Mouse (Mus musculus) midbrain, postnatal 0 days (tissue): ENCODE results near the gene Zfp740. TPM values are rescaled to one million over a fixed set of nuclear protein-coding genes. Genes with fewer than 3 reads are reported as not detected.
A peak's percentile ranks its signal among the peaks of the same experiment; 100 is the strongest.

Experiments used
- ATAC-seq: fragments of 200-750 bp; cut with Nextera tagmentation; 2 replicates; pipeline ENCODE4 v1.8.0; 2017; ENCODE audit warnings: moderate number of reproducible peaks, mild to moderate bottlenecking, moderate TSS enrichment, moderate library complexity; ENCODE audit not compliant: low FRiP score
- DNase-seq: peaks from one replicate; pipeline ENCODE4 v3.0.0-alpha.2; 2015; ENCODE audit warnings: low spot score
- H3K27ac ChIP-seq: fragments of 300-500 bp; sonication (generic); 2 replicates; pipeline ENCODE4 v1.5.1; 2014; ENCODE audit warnings: low read depth, mild to moderate bottlenecking, low read length, mixed read lengths
- H3K27me3 ChIP-seq: fragments of 300-500 bp; sonication (generic); 2 replicates; pipeline ENCODE4 v1.6.1; 2014; ENCODE audit warnings: low read length, control low read depth, mixed read lengths; ENCODE audit not compliant: insufficient read depth
- H3K36me3 ChIP-seq: fragments of 300-500 bp; sonication (generic); 2 replicates; pipeline ENCODE4 v1.6.1; 2014; ENCODE audit warnings: low read length, control low read depth, mixed read lengths; ENCODE audit not compliant: insufficient read depth
- H3K4me1 ChIP-seq: fragments of 300-500 bp; sonication (generic); 2 replicates; pipeline ENCODE4 v1.6.1; 2014; ENCODE audit warnings: mild to moderate bottlenecking, control low read depth, antibody characterized with exemption, low read length, mixed read lengths; ENCODE audit not compliant: insufficient read depth
- H3K4me2 ChIP-seq: fragments of 300-500 bp; sonication (generic); 2 replicates; pipeline ENCODE4 v1.6.1; 2014; ENCODE audit warnings: low read depth, mild to moderate bottlenecking, low read length, mixed read lengths; ENCODE audit not compliant: poor library complexity, severe bottlenecking
- H3K4me3 ChIP-seq: fragments of 300-500 bp; sonication (generic); 2 replicates; pipeline ENCODE4 v1.5.1; 2014; ENCODE audit warnings: low read depth, mild to moderate bottlenecking, low read length, moderate library complexity
- H3K9ac ChIP-seq: fragments of 300-500 bp; sonication (generic); replicated peaks from 2 replicates; pipeline ENCODE4 v1.6.1; 2014; ENCODE audit warnings: mild to moderate bottlenecking, low read length, moderate library complexity, mixed read lengths; ENCODE audit not compliant: poor library complexity, severe bottlenecking
- H3K9me3 ChIP-seq: fragments of 300-500 bp; sonication (generic); 2 replicates; pipeline ENCODE4 v1.6.1; 2016; ENCODE audit warnings: low read length, control low read depth
- CTCF ChIP-seq: IDR thresholded peaks from 2 replicates; pipeline ENCODE4 v1.5.1; 2016; ENCODE audit warnings: antibody characterized with exemption, mild to moderate bottlenecking
- WGBS: fragments of 180-500 bp; shearing (Covaris S2); extraction: QIAGEN DNeasy Blood & Tissue Kit; methylation state at CpG from one replicate; pipeline ENCODE4 v1.1.7; 2014; 5-methylcytosine and 5-hydroxymethylcytosine counted together
- polyA plus RNA-seq: library from polyadenylated mRNA; unstranded; fragments of >200 nt; fragmentation: Nextera tagmentation; extraction: Ambion mirVana; gene quantifications from 2 replicates; pipeline ENCODE4 v1.2.1, GENCODE M21; 2015
- total RNA-seq: library from RNA; depleted of rRNA; stranded (reverse); fragments of >200 nt; gene quantifications from 2 replicates; pipeline ENCODE4 v1.2.3, GENCODE M21; 2014

Zfp740 gene
- total and polyA plus RNA-seq, 2 experiments from 2014 or later = 27.6 to 42.9 TPM

- H3K27me3 ChIP-seq = no peaks in the 10 kb centered on the region
- ATAC-seq = no peak
- H3K36me3 ChIP-seq = no peaks in the 10 kb centered on the region
- H3K9me3 ChIP-seq = no peaks in the 10 kb centered on the region
- no peak overlapping the region for H3K9ac ChIP-seq
- H3K4me1 ChIP-seq = no peaks in the 10 kb centered on the region
- DNase-seq = no peak
- H3K27ac ChIP-seq = no peak overlapping the region
- H3K4me3 ChIP-seq = no peak overlapping the region
- no peak overlapping the region for H3K4me2 ChIP-seq
- TF ChIP-seq CTCF = no peak
- 23% methylated on average over 20 of the region's 21 CpGs for WGBS
Observed at GRCm38 (mm10) chr15:102235371-102236027, 32.5 kb downstream of the Zfp740 start.

- Histone ChIP-seq H3K27me3 (peaks cover 7% of the 10 kb centered on the region), H3K9me3 (no peaks in the 10 kb centered on the region), H3K4me1 (peaks cover 5% of the 10 kb centered on the region; the same call in 1 of the 2 replicates), H3K4me3 (no peak overlapping the region), H3K27ac (no peak overlapping the region), H3K9ac (no peak overlapping the region), H3K36me3 (no peaks in the 10 kb centered on the region), H3K4me2 (no peak overlapping the region)
- 83% methylated on average over 14 of the region's 14 CpGs for WGBS
- no peak for ATAC-seq
- no peak for TF ChIP-seq CTCF
- no peak for DNase-seq
Observed at GRCm38 (mm10) chr15:102238543-102239259, 35.7 kb downstream of the Zfp740 start.

- Histone ChIP-seq H3K4me1 (peaks cover 5% of the 10 kb centered on the region; the same call in 1 of the 2 replicates), H3K9me3 (no peaks in the 10 kb centered on the region), H3K27me3 (peaks cover 12% of the 10 kb centered on the region), H3K27ac (no peak overlapping the region), H3K36me3 (no peaks in the 10 kb centered on the region), H3K4me3 (no peak overlapping the region), H3K9ac (no peak overlapping the region), H3K4me2 (no peak overlapping the region)
- ATAC-seq (no peak), DNase-seq (peak; percentile 72)
- peak; percentile 82 for TF ChIP-seq CTCF
- 11% methylated on average over 9 of the region's 9 CpGs for WGBS
Observed at GRCm38 (mm10) chr15:102239260-102239590, 36.2 kb downstream of the Zfp740 start.

DNA sequence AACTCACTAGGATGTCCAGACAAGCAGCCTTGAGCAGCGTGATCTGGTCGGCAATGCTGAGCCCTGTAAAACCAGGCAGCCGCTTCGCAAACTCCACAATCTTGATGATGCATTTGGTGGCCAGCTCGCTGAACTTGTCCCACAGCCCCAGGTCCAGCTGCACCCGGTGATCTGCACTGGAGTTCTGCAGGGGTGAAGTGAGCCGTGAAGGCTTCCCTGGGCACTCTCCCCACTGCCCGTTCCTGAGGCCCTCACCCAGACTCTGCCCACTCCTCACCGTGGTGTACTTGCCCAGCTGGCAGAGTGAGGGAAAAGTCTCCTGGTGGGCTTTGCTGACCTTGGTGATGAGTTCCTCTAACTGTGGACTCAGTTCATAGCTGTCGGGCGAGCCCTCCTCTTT, 36.8 kb downstream of the Zfp740 start:
- Histone ChIP-seq H3K4me2 (no peak overlapping the region), H3K9me3 (no peaks in the 10 kb centered on the region), H3K9ac (no peak overlapping the region), H3K4me3 (no peak overlapping the region), H3K27me3 (peaks cover 15% of the 10 kb centered on the region), H3K27ac (no peak overlapping the region), H3K4me1 (peaks cover 6% of the 10 kb centered on the region; the same call in 1 of the 2 replicates), H3K36me3 (no peaks in the 10 kb centered on the region)
- TF ChIP-seq CTCF = no peak
- ATAC-seq (no peak), DNase-seq (no peak)
- 72% methylated on average over 11 of the region's 11 CpGs for WGBS

- no peaks in the 10 kb centered on the region for H3K36me3 ChIP-seq
- no peak for TF ChIP-seq CTCF
- DNase-seq (no peak), ATAC-seq (no peak)
- no peak overlapping the region for H3K27ac ChIP-seq
- peaks cover 8% of the 10 kb centered on the region; the same call in 1 of the 2 replicates for H3K4me1 ChIP-seq
- 73% methylated on average over 4 of the region's 4 CpGs for WGBS
- H3K4me3 ChIP-seq = no peak overlapping the region
- no peak overlapping the region for H3K9ac ChIP-seq
- H3K4me2 ChIP-seq = no peak overlapping the region
- no peaks in the 10 kb centered on the region for H3K9me3 ChIP-seq
- peaks cover 16% of the 10 kb centered on the region for H3K27me3 ChIP-seq
Observed at GRCm38 (mm10) chr15:102240607-102241006, 37.6 kb downstream of the Zfp740 start.
